Mouse (Mus musculus) olfactory bulb, adult 2 months (tissue): ENCODE data around the gene Rxrg.

Experiments used
- CTCF ChIP-seq: fragments of 200-500 bp; IDR thresholded peaks from 2 replicates; pipeline ENCODE4 v1.5.1; 2012; ENCODE audit warnings: low read depth, mild to moderate bottlenecking, low read length, moderate library complexity; ENCODE audit not compliant: insufficient read depth
- POLR2A ChIP-seq: fragments of 200-500 bp; IDR thresholded peaks from 2 replicates; pipeline ENCODE4 v1.6.1; 2012; ENCODE audit warnings: mild to moderate bottlenecking, low read depth, low read length, moderate library complexity; ENCODE audit not compliant: insufficient read depth

DNA sequence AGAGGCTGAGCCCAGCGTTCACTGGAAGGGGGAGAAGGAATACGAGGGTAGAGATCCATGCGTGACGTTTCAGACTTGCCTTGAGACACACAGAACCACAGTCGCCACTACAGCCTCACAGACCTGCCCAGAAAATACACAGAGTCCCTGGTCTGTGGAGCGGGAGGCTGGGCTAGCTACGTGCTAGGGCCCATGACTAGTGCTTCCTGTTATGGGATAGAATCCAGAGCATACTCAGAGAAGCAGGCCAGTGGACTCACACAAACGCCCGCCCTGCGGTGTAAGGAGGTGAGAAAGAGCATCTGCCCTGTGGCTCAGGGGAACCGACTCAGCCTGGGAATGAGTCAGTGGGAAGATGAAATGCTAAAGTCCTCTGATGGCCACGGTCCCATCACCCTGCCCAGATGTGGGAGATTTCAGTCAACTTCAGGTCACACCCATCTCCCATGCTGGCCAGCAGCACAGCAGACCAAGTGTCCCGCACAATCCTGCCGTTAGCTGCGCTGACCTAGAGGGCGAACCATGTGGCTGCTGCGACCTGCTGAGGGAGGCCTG is 74.3 kb downstream of the Rxrg start:
- TF ChIP-seq CTCF (no peak), POLR2A (no peak)
